Mouse (Mus musculus) urinary bladder, postnatal 10 days (tissue): Measurements from ENCODE around the gene Taf10.
"Not testable (repeated sequence)": the region's sequence is repeated elsewhere in the genome, so short reads cannot be mapped to it uniquely, and the experiment has no call there.

Experiments
- DNase-seq: peaks from one replicate; pipeline ENCODE4 v3.0.0; 2022; ENCODE audit warnings: low spot score

The Taf10 gene

DNA sequence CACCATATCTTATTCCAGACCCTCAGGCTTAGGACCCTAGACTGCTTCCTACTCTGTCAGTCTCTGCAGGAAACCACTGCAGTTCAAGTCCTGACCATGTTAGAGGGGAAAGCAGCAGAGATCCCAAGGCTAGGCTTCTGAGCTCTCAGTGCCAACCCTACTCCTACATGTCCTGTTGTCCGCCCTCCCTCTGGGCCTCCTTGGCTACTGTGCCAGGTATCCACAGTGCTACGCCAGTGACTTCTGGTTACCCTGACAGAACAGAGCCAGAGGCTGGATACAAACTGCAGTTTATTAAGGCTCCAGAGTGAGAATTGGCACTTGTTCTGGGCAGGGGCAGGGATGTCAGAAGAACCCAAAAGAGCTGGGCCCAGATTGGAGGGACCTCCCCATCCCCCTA is 8.6 kb upstream of the Taf10 start:
- no peak for DNase-seq

- peak; percentile 66 for DNase-seq
These were observed 7.6 kb upstream of the Taf10 start, which contains the start of gene Tpp1 for GRCm38 (mm10) chr7:105751491-105752433. TSS of gene Tpp1 (minus strand) at chr7:105752235.

GRCm38 (mm10) chr7:105747776-105748175 is 3.6 kb upstream of the Taf10 start:
- no peak for DNase-seq

DNA sequence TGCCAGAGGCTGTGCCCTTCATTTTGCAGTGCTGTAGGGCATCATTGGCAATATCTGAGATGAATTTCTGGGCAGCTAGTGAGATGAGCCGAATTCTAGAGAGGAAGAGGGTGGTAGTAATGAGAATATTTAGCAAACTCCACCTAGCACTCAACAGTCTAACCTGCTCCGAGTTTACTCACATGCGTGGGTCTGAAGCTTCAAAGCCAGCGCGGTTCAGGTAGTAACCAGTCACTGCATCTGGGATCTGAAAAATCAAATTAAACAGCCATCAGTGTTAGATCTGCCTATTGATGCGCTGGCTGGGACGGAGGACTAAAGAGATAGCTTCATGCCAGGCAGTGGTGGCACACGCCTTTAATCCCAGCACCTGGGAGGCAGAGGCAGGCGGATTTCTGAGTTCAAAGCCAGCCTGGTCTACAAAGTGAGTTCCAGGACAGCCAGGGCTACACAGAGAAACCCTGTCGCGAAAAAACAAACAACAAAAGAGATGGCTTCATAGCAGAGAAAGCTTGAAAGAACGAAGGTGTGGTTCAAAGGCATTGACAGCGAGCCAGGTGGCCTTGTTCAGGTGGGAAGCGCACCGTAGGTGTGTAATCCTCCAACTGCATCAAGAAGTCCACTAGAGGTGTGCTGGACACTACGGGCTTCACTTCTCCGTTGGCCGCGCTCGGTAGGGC is 775 bp downstream of the Taf10 start:
- DNase-seq: not testable (repeated sequence)

DNA sequence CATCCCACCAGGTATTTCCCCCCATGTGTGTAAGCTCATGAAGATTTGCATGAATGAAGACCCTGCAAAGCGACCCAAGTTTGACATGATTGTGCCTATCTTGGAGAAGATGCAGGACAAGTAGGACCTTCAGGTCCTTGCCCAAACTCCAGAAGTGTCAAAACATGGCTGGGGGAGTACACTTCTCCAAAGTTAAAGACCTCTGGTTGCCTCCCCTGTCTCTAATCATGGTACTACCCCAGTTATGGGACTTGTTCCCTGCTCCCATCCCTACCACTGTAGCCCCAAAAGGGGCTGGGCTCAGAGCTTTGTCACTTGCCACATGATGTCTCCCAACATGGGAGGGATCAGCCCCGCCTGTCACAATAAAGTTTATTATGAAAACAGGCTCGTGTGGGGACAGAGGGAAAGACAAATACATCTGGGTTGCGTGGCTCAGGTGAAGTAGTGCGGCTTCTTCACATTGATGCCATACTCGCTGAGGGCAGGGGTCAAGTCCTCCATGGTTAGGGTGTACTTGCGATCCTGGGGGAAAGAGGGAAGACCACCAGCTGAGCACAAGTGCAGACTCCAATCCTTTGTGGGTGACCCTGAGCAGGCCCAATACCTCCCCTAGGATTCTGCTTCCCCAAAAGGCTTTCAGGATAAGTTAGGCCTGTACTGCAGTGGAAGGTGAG is 1.5 kb downstream of the Taf10 start:
- not testable (repeated sequence) for DNase-seq

DNA sequence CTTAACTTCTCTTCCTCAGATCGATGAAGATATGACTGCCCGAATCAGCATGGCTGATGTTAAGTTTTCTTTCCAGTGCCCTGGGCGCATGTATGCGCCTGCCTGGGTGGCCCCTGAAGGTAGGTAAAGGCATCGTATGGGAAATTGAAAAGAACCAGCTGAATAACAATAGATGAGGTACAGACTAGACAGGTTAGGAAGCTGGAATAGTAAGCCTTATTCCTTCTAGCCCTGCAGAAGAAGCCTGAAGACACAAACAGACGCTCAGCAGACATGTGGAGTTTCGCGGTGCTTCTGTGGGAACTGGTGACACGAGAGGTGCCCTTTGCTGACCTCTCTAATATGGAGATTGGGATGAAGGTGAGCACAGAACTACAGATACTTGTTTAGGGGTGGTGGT is 2.2 kb downstream of the Taf10 start:
- no peak for DNase-seq

DNA sequence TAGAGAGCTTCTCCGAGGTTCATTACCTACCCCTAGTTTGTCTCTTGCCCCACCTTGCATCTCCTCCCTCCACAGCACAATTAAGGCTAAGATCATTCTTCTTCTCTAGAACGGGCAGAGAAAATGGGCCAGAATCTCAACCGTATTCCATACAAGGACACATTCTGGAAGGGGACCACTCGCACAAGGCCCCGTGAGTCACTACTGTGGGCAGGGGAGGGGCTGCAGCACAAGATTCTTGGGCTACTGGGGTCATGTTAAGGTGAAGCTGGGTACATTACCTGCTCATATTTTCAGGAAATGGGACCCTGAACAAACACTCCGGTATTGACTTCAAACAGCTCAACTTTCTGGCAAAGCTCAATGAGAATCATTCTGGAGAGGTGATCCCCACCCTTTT is 3.3 kb downstream of the Taf10 start:
- no peak for DNase-seq

DNA sequence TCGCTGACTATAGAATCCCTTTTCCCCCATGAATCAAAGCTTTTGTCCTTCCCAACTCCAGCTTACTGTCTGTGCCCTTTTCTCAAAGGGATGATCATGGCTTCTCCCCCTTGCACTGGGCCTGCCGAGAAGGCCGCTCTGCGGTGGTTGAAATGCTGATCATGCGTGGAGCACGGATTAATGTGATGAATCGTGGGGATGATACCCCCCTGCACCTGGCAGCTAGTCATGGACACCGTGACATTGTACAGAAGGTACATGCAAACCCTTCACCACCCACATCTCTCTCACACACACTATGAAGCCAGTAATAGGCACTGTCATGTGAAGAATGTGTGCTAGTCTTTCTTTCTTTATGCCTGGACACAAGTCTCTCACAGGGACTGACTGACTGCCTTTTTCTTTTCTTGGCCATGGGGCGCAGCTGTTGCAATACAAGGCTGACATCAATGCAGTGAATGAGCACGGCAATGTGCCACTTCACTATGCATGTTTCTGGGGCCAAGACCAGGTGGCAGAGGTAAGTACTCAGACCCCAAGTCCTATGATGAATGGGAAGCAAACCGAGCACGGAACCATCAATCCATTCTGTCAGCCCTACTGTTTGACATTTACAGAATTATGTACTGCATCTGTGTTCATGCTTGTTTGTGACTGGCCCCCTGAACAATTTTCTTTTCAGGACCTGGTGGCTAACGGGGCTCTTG is 3.9 kb downstream of the Taf10 start:
- DNase-seq: no peak

GRCm38 (mm10) chr7:105738948-105739347 is 5.2 kb downstream of the Taf10 start:
- no peak for DNase-seq

GRCm38 (mm10) chr7:105738286-105738685 is 5.9 kb downstream of the Taf10 start:
- DNase-seq: no peak

GRCm38 (mm10) chr7:105737648-105738047 is 6.5 kb downstream of the Taf10 start:
- DNase-seq: no peak

DNA sequence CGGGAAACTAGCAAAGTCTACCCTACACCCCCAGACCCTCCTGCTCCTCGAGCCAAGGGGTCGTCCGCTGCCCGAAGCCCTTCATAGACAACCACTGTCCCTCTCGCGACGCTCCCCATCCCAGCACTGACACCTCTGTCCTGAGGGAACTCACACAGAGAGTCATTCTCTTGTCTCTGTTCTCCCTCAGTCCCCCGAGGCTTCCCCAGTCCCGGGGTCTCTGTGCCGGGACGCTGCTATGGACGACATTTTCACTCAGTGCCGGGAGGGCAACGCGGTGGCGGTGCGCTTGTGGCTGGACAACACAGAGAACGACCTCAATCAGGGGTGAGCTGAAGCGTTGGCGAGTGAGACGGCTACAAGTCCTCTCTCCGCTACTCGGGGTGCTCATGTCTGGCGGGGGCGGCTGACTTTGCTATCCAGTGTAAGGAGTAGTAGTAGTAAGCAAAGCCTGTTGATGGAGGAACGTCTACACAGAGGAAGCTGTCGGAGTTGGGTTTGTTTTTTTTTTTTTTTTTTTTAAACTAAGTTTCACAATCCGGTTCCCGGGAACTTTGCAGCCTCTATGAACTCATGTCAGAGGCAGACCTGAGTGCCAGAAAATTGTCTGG is 7.1 kb downstream of the Taf10 start, which contains the start of gene Rrp8:
Gene Rrp8, minus strand, starts transcription at position 475 of the 611 bp plus-strand sequence.
- no peak for DNase-seq

GRCm38 (mm10) chr7:105736264-105736901 is 7.8 kb downstream of the Taf10 start, which contains the start of gene Ilk:
TSS of gene Ilk (plus strand) at chr7:105736592.
- DNase-seq: peak; percentile 78

- not testable (repeated sequence) for DNase-seq
These were observed 8.7 kb downstream of the Taf10 start for GRCm38 (mm10) chr7:105735464-105735863.

GRCm38 (mm10) chr7:105734826-105735225 is 9.3 kb downstream of the Taf10 start:
- no peak for DNase-seq

- no peak for DNase-seq
These were observed 10.3 kb downstream of the Taf10 start for GRCm38 (mm10) chr7:105733836-105734235.

DNA sequence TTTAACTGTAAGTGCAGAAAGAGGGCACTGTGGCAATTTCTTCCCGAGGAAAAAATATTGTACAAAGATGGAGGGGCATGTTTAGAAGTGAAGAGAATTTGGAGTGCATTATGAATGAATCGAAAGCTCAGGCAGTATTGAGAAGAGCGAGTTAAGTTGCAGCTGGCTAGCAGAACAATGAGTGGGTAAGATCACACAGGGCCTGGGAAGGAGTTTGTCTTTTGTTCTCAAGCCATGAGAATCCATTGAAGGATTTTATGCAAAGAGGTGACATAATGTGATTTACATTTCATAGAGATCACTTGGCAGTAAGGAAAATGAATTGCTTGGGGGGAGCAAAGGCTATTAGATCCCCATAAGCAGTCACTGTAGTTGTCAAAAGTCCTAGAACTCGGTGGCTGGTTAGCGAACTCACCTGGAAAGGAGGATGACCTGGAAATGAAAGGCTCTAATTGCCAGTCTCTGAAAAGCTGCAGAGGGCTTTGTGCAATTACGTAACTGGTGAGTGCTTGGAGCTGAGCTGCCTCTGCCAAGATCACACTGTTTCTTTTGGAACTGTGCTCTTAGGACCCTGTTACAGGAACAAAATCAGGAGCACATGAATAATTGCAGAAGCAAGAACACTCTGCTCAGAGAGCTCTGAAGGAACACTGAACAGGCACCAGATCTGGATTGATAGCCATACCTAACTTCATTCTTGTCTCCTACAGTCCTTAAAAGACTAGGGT is 15.3 kb downstream of the Taf10 start:
- DNase-seq: no peak

- DNase-seq: no peak
These were observed 17.2 kb downstream of the Taf10 start for GRCm38 (mm10) chr7:105726980-105727325.

GRCm38 (mm10) chr7:105726144-105726979 is 17.8 kb downstream of the Taf10 start:
- no peak for DNase-seq
